Mouse (Mus musculus): Measurements from ENCODE around the gene Smarcc2. TPM values are rescaled to one million over a fixed set of nuclear protein-coding genes. Genes with fewer than 3 reads are reported as not detected.

The Smarcc2 gene
- polyA plus RNA-seq, 1 experiment: 117 TPM

DNA sequence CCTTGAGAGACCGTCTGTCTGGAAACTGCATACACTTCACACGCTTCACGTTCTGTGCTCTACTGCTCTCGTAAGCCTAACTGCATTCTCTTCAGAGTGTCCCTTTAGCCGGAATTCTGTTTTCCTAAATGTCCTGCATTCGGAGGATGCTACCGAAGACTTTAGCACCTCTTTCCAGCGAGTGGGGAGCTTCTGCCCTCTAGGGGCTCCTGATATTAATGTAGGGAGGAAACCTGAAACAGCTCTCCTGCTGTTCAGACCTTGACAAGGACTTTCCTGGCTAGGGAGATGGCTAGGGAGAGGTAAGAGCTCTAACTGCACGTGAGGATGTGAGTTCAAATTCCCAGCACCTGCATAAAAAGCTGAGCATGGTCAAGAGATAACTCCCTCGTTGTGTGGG lies 18.6 kb upstream of the Smarcc2 start:
- no peak for TF ChIP-seq CTCF (IDR thresholded peaks at IDR 0.05; ENCODE audit: borderline replicate concordance, insufficient read depth, low read length)

GRCm38 (mm10) chr10:128441324-128442119 lies 17.5 kb upstream of the Smarcc2 start:
- no peak for TF ChIP-seq POLR2A (IDR thresholded peaks at IDR 0.05; ENCODE audit: low read depth, low read length)
- no peak for TF ChIP-seq CTCF (IDR thresholded peaks at IDR 0.05; ENCODE audit: borderline replicate concordance, insufficient read depth, low read length)
- H3K4me3 ChIP-seq (ENCODE audit: insufficient read depth, low read length): no peak overlapping the region
- no peak overlapping the region for H3K27ac ChIP-seq (ENCODE audit: insufficient read depth, low read length)
- H3K4me1 ChIP-seq (ENCODE audit: control insufficient read depth, insufficient read depth, low read length): no peaks in the 10 kb centered on the region

More for the DNA sequence above, 18.6 kb upstream of the Smarcc2 start:
- Histone ChIP-seq H3K27ac (ENCODE audit: insufficient read depth, low read length) (no peak overlapping the region), H3K4me3 (ENCODE audit: insufficient read depth, low read length) (no peak overlapping the region), H3K4me1 (ENCODE audit: control insufficient read depth, insufficient read depth, low read length) (no peaks in the 10 kb centered on the region)

DNA sequence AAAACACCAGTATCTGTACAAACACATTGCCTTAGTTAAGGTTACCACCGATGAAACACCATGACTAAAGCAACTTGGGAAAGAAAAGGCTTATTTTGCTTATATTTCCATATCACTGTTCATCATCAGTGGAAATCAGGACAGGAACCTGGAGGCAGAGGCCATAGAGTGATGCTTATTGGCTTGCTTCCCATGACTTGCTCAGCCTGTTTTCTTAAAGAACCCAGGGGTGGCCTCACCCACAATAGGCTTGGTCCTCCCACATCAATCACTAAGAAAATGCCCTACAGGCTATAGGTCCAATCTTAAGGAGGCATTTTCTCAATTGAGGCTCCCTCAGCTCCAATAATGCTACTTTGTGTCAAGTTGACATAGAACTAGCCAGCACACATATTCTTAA lies 16.3 kb upstream of the Smarcc2 start:
- Histone ChIP-seq H3K27ac (ENCODE audit: insufficient read depth, low read length) (no peak overlapping the region), H3K4me3 (ENCODE audit: insufficient read depth, low read length) (no peak overlapping the region), H3K4me1 (ENCODE audit: control insufficient read depth, insufficient read depth, low read length) (no peaks in the 10 kb centered on the region)
- TF ChIP-seq CTCF (IDR thresholded peaks at IDR 0.05; ENCODE audit: borderline replicate concordance, insufficient read depth, low read length) (no peak), POLR2A (IDR thresholded peaks at IDR 0.05; ENCODE audit: low read depth, low read length) (no peak)

GRCm38 (mm10) chr10:128444354-128444753 lies 14.7 kb upstream of the Smarcc2 start:
- Histone ChIP-seq H3K4me3 (ENCODE audit: insufficient read depth, low read length) (no peak overlapping the region), H3K27ac (ENCODE audit: insufficient read depth, low read length) (no peak overlapping the region), H3K4me1 (ENCODE audit: control insufficient read depth, insufficient read depth, low read length) (no peaks in the 10 kb centered on the region)
- no peak for TF ChIP-seq POLR2A (IDR thresholded peaks at IDR 0.05; ENCODE audit: low read depth, low read length)
- no peak for TF ChIP-seq CTCF (IDR thresholded peaks at IDR 0.05; ENCODE audit: borderline replicate concordance, insufficient read depth, low read length)

DNA sequence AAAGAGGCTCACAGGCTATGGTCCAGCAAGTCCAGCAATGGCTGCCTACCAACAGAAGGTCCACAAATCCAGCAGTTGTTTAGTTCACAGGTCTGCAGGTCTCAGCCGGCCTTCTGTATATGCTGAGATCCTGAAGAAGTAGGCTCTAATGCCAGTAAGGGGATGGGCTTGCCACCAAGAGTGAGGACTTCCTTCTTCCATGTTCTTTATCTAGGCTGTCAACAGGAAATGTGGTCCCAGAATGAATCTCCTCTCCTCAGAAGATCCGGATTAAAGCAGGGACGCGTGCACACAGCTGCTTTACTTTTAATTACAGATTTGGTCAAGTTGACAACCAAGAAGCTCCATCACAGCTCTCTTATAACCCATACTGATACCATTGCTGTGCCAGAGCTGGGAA lies 13.6 kb upstream of the Smarcc2 start:
- Histone ChIP-seq H3K4me3 (ENCODE audit: insufficient read depth, low read length) (no peak overlapping the region), H3K27ac (ENCODE audit: insufficient read depth, low read length) (no peak overlapping the region), H3K4me1 (ENCODE audit: control insufficient read depth, insufficient read depth, low read length) (no peaks in the 10 kb centered on the region)
- TF ChIP-seq POLR2A (IDR thresholded peaks at IDR 0.05; ENCODE audit: low read depth, low read length) (no peak), CTCF (IDR thresholded peaks at IDR 0.05; ENCODE audit: borderline replicate concordance, insufficient read depth, low read length) (no peak)

- Histone ChIP-seq H3K27ac (ENCODE audit: insufficient read depth, low read length) (no peak overlapping the region), H3K4me1 (ENCODE audit: control insufficient read depth, insufficient read depth, low read length) (no peaks in the 10 kb centered on the region), H3K4me3 (ENCODE audit: insufficient read depth, low read length) (no peak overlapping the region)
- TF ChIP-seq CTCF (IDR thresholded peaks at IDR 0.05; ENCODE audit: borderline replicate concordance, insufficient read depth, low read length) (no peak), POLR2A (IDR thresholded peaks at IDR 0.05; ENCODE audit: low read depth, low read length) (no peak)
Observed at GRCm38 (mm10) chr10:128451014-128451413, 8.0 kb upstream of the Smarcc2 start.

GRCm38 (mm10) chr10:128454471-128454870 lies 4.6 kb upstream of the Smarcc2 start:
- no peaks in the 10 kb centered on the region for H3K4me1 ChIP-seq (ENCODE audit: control insufficient read depth, insufficient read depth, low read length)
- TF ChIP-seq CTCF (IDR thresholded peaks at IDR 0.05; ENCODE audit: borderline replicate concordance, insufficient read depth, low read length): no peak
- H3K4me3 ChIP-seq (ENCODE audit: insufficient read depth, low read length): no peak overlapping the region
- H3K27ac ChIP-seq (ENCODE audit: insufficient read depth, low read length): no peak overlapping the region

DNA sequence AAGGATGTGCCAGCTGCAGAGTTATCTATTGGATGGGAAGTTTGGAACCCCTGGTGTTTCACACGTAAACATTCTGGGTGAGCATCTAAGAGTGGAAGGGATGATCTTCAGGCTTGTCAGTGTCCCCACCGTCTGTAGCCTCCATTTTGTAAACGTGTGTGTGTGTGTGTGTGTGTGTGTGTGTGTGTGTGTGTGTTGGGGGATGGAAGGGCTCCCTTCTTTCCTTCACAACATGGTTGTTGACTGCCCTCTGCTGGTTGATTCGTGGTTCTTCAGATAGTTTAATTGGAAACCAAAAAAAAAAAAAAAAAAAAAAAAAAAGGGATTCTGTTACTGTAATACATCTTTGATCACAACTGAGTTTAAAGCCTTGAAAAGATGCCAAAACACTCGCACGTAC lies 3.8 kb upstream of the Smarcc2 start:
- Histone ChIP-seq H3K27ac (ENCODE audit: insufficient read depth, low read length) (no peak overlapping the region), H3K4me3 (ENCODE audit: insufficient read depth, low read length) (no peak overlapping the region), H3K4me1 (ENCODE audit: control insufficient read depth, insufficient read depth, low read length) (no peaks in the 10 kb centered on the region)
- TF ChIP-seq POLR2A (IDR thresholded peaks at IDR 0.05; ENCODE audit: low read depth, low read length) (0 out of 2 replicates have a peak, but pooled peaks have one; percentile 20), CTCF (IDR thresholded peaks at IDR 0.05; ENCODE audit: borderline replicate concordance, insufficient read depth, low read length) (no peak)

DNA sequence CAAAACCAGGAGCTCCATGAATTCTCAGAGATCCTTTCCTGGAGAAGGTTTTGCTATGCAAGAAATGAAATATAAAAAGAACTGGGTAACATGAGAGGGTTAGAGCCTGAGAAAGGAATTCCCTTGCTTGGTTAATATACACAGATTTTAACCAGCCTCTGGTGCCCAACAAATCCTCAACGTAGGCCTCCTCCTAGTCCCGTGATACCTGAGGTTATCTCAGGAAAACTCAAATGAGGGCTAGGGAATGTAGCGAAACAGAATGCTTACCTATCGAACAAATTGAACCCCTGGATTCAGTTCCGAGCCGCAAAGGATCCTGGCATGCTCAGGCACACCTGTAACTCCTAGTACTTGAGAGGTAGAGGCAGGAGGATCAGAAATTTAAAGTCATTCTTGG lies 1.4 kb upstream of the Smarcc2 start:
- Histone ChIP-seq H3K4me1 (ENCODE audit: control insufficient read depth, insufficient read depth, low read length) (no peaks in the 10 kb centered on the region), H3K27ac (ENCODE audit: insufficient read depth, low read length) (no peak overlapping the region), H3K4me3 (ENCODE audit: insufficient read depth, low read length) (no peak overlapping the region)
- no peak for TF ChIP-seq POLR2A (IDR thresholded peaks at IDR 0.05; ENCODE audit: low read depth, low read length)
- no peak for TF ChIP-seq CTCF (IDR thresholded peaks at IDR 0.05; ENCODE audit: borderline replicate concordance, insufficient read depth, low read length)

GRCm38 (mm10) chr10:128458348-128458718 lies 715 bp upstream of the Smarcc2 start:
- peak overlapping the region; percentile 96 for H3K4me3 ChIP-seq (ENCODE audit: insufficient read depth, low read length)
- TF ChIP-seq POLR2A (IDR thresholded peaks at IDR 0.05; ENCODE audit: low read depth, low read length) (peak; percentile 77), CTCF (IDR thresholded peaks at IDR 0.05; ENCODE audit: borderline replicate concordance, insufficient read depth, low read length) (no peak)
- H3K4me1 ChIP-seq (ENCODE audit: control insufficient read depth, insufficient read depth, low read length): no peaks in the 10 kb centered on the region
- peak overlapping the region; percentile 69 for H3K27ac ChIP-seq (ENCODE audit: insufficient read depth, low read length)
